Mouse (Mus musculus) limb, embryonic 15.5 days (tissue): ENCODE data around the gene Cep126. TPM values are rescaled to one million over a fixed set of nuclear protein-coding genes. Genes with fewer than 3 reads are reported as not detected.
A peak's percentile ranks its signal among the peaks of the same experiment; 100 is the strongest.

Source experiments
- ATAC-seq: fragments of 200-750 bp; cut with Nextera tagmentation; 2 replicates; pipeline ENCODE4 v1.8.0; 2017; ENCODE audit warnings: low read depth, moderate TSS enrichment; ENCODE audit not compliant: insufficient number of reproducible peaks, low FRiP score, low TSS enrichment
- H3K27ac ChIP-seq: fragments of 300-500 bp; sonication (generic); 2 replicates; pipeline ENCODE4 v1.5.1; 2015; ENCODE audit warnings: moderate library complexity, mild to moderate bottlenecking, inconsistent platforms
- H3K27me3 ChIP-seq: fragments of 300-500 bp; sonication (generic); 2 replicates; pipeline ENCODE4 v1.6.1; 2015; ENCODE audit warnings: inconsistent platforms
- H3K36me3 ChIP-seq: fragments of 300-500 bp; sonication (generic); 2 replicates; pipeline ENCODE4 v1.6.1; 2015; ENCODE audit warnings: inconsistent platforms
- H3K4me1 ChIP-seq: fragments of 300-500 bp; sonication (generic); 2 replicates; pipeline ENCODE4 v1.6.1; 2015; ENCODE audit warnings: inconsistent platforms
- H3K4me2 ChIP-seq: fragments of 300-500 bp; sonication (generic); 2 replicates; pipeline ENCODE4 v1.6.1; 2015; ENCODE audit warnings: mild to moderate bottlenecking, inconsistent platforms
- H3K4me3 ChIP-seq: fragments of 300-500 bp; sonication (generic); 2 replicates; pipeline ENCODE4 v1.5.1; 2015; ENCODE audit warnings: mild to moderate bottlenecking, inconsistent platforms
- H3K9ac ChIP-seq: fragments of 300-500 bp; sonication (generic); 2 replicates; pipeline ENCODE4 v1.6.1; 2015; ENCODE audit warnings: inconsistent platforms
- H3K9me3 ChIP-seq: fragments of 300-500 bp; sonication (generic); 2 replicates; pipeline ENCODE4 v1.6.1; 2016; ENCODE audit warnings: inconsistent platforms
- WGBS: fragments of 180-500 bp; shearing (Covaris S2); methylation state at CpG from one replicate; pipeline ENCODE4 v1.1.7; 2015; 5-methylcytosine and 5-hydroxymethylcytosine counted together
- polyA plus RNA-seq: library from polyadenylated mRNA; unstranded; fragments of >200 nt; fragmentation: Nextera tagmentation; extraction: Ambion mirVana; gene quantifications from 2 replicates; pipeline ENCODE4 v1.2.1, GENCODE M21; 2015

The Cep126 gene
- 1.3 TPM in 2 replicates for polyA plus RNA-seq

DNA sequence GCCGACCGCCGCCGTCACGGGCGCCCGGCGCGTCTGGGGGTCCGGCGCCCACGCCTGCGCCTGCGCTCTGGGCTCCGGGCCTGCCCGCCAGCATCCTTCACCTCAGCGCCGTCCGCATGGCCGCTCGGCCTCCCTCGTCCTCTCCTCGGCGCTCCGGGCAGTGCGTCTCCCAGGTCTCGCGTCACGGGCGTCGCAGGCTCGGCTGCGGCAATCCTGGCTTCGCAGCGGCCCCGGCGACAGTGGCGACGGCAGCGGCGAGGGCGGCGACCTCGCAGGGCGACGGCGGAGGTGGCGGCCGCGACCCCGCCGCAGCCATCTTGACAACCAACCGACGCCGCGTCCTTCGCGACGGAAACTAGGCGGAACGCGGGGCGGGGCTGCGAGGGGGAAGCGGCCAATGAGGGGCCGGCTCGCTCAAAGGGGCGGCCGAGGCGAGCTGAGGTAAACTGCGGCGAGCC is at the start of gene Cep126:
TSS of gene Cep126 (minus strand) at position 178 of the 458 bp plus-strand sequence.
- under 1% methylated on average over 59 of the region's 72 CpGs for WGBS
- peaks cover 4% of the 10 kb centered on the region; the same call in 1 of the 2 replicates for H3K4me1 ChIP-seq
- no peak within 1 kb of the TSS for H3K27ac ChIP-seq

DNA sequence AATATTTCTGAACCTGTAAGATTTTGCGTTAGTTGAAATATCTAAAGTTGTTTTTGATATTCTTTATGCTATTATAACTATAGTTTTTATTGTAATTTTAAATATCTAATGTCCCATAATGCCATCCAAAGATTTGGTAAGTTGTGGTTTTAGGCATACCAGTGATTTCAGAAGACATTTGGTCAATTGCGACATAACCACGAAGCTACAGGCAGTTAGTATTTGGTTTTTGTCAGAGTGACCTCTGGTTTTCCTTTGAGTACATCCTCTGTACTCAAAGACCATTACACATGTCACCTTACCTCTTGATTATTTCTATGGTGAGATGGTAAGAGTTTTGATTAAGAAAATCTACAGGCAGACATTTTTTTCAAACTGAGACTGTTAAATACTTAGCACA is 45.5 kb upstream of the Cep126 start:
- no peak overlapping the region for H3K4me2 ChIP-seq
- no peaks in the 10 kb centered on the region for H3K27me3 ChIP-seq
- no peak for ATAC-seq
- no peaks in the 10 kb centered on the region for H3K9me3 ChIP-seq
- H3K4me1 ChIP-seq, result no peaks in the 10 kb centered on the region
- no peak overlapping the region for H3K4me3 ChIP-seq
- H3K36me3 ChIP-seq, result no peaks in the 10 kb centered on the region
- WGBS, result 82% methylated on average over 3 of the region's 3 CpGs
- H3K27ac ChIP-seq, result no peak overlapping the region
- H3K9ac ChIP-seq, result no peak overlapping the region

More for the DNA sequence above, at the start of gene Cep126:
- H3K9ac ChIP-seq, result peak within 1 kb of the TSS; percentile 28; the same call in 1 of the 2 replicates
- no peaks in the 10 kb centered on the region for H3K9me3 ChIP-seq
- peak within 1 kb of the TSS; percentile 87 for H3K4me3 ChIP-seq
- no peaks in the 10 kb centered on the region for H3K36me3 ChIP-seq
- peak within 1 kb of the TSS; percentile 87 for H3K4me2 ChIP-seq
- H3K27me3 ChIP-seq, result no peaks in the 10 kb centered on the region
- ATAC-seq, result peak; percentile 88

GRCm38 (mm10) chr9:8177099-8177498 is 43.0 kb upstream of the Cep126 start:
- no peaks in the 10 kb centered on the region for H3K4me1 ChIP-seq

GRCm38 (mm10) chr9:8157011-8157410 is 22.9 kb upstream of the Cep126 start:
- 24% methylated on average over 2 of the region's 2 CpGs for WGBS
- H3K4me2 ChIP-seq, result no peak overlapping the region
- H3K9me3 ChIP-seq, result no peaks in the 10 kb centered on the region
- H3K27me3 ChIP-seq, result no peaks in the 10 kb centered on the region
- no peak overlapping the region for H3K27ac ChIP-seq
- H3K9ac ChIP-seq, result no peak overlapping the region
- H3K4me1 ChIP-seq, result no peaks in the 10 kb centered on the region
- ATAC-seq, result no peak
- H3K36me3 ChIP-seq, result no peaks in the 10 kb centered on the region
- H3K4me3 ChIP-seq, result no peak overlapping the region

More at GRCm38 (mm10) chr9:8177099-8177498, 43.0 kb upstream of the Cep126 start:
- Histone ChIP-seq H3K36me3 (no peaks in the 10 kb centered on the region), H3K9me3 (no peaks in the 10 kb centered on the region), H3K4me3 (no peak overlapping the region), H3K9ac (no peak overlapping the region), H3K4me2 (no peak overlapping the region), H3K27me3 (no peaks in the 10 kb centered on the region), H3K27ac (no peak overlapping the region)
- ATAC-seq, result no peak
- 76% methylated on average over 3 of the region's 3 CpGs for WGBS

DNA sequence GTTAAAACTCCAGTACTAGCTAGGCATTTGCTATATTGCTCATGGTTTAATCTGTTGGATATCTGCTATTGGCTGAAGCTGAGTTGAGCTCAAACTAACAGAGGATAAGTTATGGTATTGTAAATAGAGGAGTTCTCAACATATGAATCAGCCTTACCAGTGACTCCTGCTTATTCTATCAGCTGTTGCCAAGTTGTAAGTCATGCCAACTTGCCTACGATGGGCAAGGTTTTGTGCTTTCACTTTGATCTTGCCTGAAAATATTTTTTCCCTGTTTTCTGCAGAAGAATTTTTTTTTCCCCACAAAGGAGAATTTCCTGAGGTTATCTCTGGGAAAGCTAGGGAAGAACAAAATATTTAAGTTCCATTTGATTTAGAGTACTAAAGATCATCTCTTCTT is 5.4 kb upstream of the Cep126 start:
- no peak overlapping the region for H3K27ac ChIP-seq
- H3K4me3 ChIP-seq, result no peak overlapping the region
- 70% methylated on average over 1 of the region's 1 CpGs for WGBS
- no peaks in the 10 kb centered on the region for H3K27me3 ChIP-seq
- no peak overlapping the region for H3K9ac ChIP-seq
- H3K4me2 ChIP-seq, result no peak overlapping the region
- no peak for ATAC-seq
- H3K36me3 ChIP-seq, result no peaks in the 10 kb centered on the region
- H3K4me1 ChIP-seq, result peaks cover 3% of the 10 kb centered on the region; the same call in 1 of the 2 replicates
- no peaks in the 10 kb centered on the region for H3K9me3 ChIP-seq

GRCm38 (mm10) chr9:8133586-8134115 is 443 bp downstream of the Cep126 start:
- 2% methylated on average over 22 of the region's 22 CpGs for WGBS
- H3K4me2 ChIP-seq, result peak overlapping the region; percentile 87
- no peaks in the 10 kb centered on the region for H3K27me3 ChIP-seq
- peaks cover 4% of the 10 kb centered on the region; the same call in 1 of the 2 replicates for H3K4me1 ChIP-seq
- H3K9ac ChIP-seq, result peak overlapping the region; percentile 28; the same call in 1 of the 2 replicates
- H3K36me3 ChIP-seq, result no peaks in the 10 kb centered on the region
- 0 out of 2 replicates have a peak, but pooled peaks have one; percentile 35 for ATAC-seq
- H3K4me3 ChIP-seq, result peak overlapping the region; percentile 87
- H3K9me3 ChIP-seq, result no peaks in the 10 kb centered on the region
- no peak overlapping the region for H3K27ac ChIP-seq

DNA sequence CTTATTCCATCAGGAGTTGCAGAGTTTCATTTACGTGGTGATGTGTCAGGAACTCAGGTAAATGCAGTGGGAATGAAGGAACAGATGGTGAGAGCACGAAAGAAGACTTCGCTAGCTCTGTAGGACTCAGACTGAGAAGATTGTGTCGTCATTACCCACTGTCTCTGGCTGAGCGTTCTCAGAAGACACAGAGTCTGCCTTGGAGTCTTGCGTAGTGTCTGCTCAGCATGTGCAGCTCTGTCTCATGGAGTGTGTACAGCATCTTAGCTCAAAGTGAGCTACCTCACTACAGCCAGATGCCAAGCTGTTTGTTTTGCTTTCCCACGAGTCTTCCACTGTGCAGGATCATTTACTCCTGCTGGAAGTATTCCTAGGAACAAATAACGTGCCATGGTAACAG is 10.6 kb downstream of the Cep126 start:
- H3K27ac ChIP-seq, result no peak overlapping the region
- no peaks in the 10 kb centered on the region for H3K4me1 ChIP-seq
- no peak for ATAC-seq

DNA sequence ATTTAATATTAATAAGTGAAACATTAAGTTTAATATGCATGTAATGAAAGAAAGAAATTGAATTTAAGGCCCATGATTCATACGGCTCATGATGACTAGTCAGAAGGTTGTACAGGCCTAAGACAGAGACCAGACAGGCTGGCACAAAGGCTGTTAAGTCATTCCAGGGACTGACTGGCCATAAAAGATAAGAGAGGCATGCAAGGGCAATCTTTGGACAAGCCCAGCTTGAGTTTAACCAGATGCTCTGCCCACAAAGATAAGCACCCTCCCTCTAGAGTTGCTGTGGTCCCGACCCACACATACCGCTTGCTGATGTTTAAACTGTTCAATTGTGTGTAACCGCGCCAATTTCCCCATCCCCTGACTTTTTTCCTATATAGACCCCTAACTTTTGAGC is 19.6 kb downstream of the Cep126 start:
- WGBS, result 89% methylated on average over 5 of the region's 5 CpGs
- Histone ChIP-seq H3K4me2 (no peak overlapping the region), H3K9me3 (no peaks in the 10 kb centered on the region), H3K4me3 (no peak overlapping the region), H3K9ac (no peak overlapping the region), H3K36me3 (no peaks in the 10 kb centered on the region), H3K27me3 (no peaks in the 10 kb centered on the region), H3K27ac (no peak overlapping the region), H3K4me1 (no peaks in the 10 kb centered on the region)
- no peak for ATAC-seq

More for the DNA sequence above, 10.6 kb downstream of the Cep126 start:
- no peak overlapping the region for H3K4me2 ChIP-seq
- no peaks in the 10 kb centered on the region for H3K36me3 ChIP-seq
- no peak overlapping the region for H3K9ac ChIP-seq
- WGBS, result 74% methylated on average over 8 of the region's 8 CpGs
- no peaks in the 10 kb centered on the region for H3K27me3 ChIP-seq
- no peaks in the 10 kb centered on the region for H3K9me3 ChIP-seq
- no peak overlapping the region for H3K4me3 ChIP-seq

DNA sequence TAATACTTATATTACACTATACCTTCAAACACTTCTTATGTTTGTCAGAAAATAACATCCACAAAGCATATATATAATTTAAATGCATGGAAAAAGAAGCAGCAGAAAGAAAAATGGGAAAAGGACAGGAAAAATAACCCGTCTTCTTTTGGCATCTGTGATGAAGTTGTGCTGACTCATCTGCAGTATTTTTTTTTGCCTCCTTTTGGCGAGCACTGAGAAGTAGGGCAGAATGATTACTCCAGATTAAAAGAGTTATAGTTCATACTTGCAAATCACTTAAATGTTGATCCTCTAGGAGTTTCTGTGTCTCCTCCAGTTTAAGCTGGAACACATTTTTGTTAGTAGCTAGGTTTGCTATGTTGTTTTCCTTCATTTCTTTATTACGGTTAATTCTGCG is 31.0 kb downstream of the Cep126 start:
- Histone ChIP-seq H3K4me3 (no peak overlapping the region), H3K9me3 (no peaks in the 10 kb centered on the region), H3K27me3 (no peaks in the 10 kb centered on the region), H3K9ac (no peak overlapping the region), H3K27ac (no peak overlapping the region), H3K4me2 (no peak overlapping the region), H3K4me1 (no peaks in the 10 kb centered on the region), H3K36me3 (no peaks in the 10 kb centered on the region)
- no peak for ATAC-seq
- 85% methylated on average over 4 of the region's 4 CpGs for WGBS

- H3K36me3 ChIP-seq, result no peaks in the 10 kb centered on the region
- no peaks in the 10 kb centered on the region for H3K9me3 ChIP-seq
- H3K27me3 ChIP-seq, result no peaks in the 10 kb centered on the region
- WGBS, result 69% methylated on average over 6 of the region's 6 CpGs
- no peak overlapping the region for H3K4me3 ChIP-seq
- no peaks in the 10 kb centered on the region for H3K4me1 ChIP-seq
- no peak overlapping the region for H3K4me2 ChIP-seq
- no peak overlapping the region for H3K27ac ChIP-seq
- no peak for ATAC-seq
- no peak overlapping the region for H3K9ac ChIP-seq
Measured at GRCm38 (mm10) chr9:8100962-8101361, 33.1 kb downstream of the Cep126 start.

DNA sequence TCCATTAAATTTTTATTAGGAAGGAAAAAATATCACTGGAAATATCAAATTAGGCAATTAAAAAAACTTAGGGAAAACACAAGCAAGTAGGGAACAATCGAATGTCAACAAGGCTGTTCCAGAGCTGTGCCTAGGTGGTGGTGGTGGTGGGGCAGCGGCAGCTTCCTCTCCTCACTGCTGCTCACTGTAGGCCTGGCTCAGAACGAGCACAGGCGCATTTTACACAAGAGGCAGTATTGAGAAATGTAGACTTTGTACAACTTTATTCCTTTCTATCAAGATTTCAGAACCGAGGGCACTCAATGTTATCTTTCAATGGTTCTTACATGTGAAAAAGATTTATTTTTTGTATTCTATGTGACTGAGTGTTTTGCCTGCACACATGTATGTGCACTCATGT is 55.2 kb downstream of the Cep126 start:
- 82% methylated on average over 5 of the region's 5 CpGs for WGBS
- no peaks in the 10 kb centered on the region for H3K27me3 ChIP-seq
- H3K4me2 ChIP-seq, result no peak overlapping the region
- no peak for ATAC-seq
- H3K9me3 ChIP-seq, result no peaks in the 10 kb centered on the region
- no peaks in the 10 kb centered on the region for H3K36me3 ChIP-seq
- H3K9ac ChIP-seq, result no peak overlapping the region
- no peak overlapping the region for H3K27ac ChIP-seq
- no peak overlapping the region for H3K4me3 ChIP-seq
- H3K4me1 ChIP-seq, result no peaks in the 10 kb centered on the region

- Histone ChIP-seq H3K9me3 (no peaks in the 10 kb centered on the region), H3K4me3 (no peak overlapping the region), H3K27me3 (no peaks in the 10 kb centered on the region), H3K27ac (no peak overlapping the region), H3K36me3 (no peaks in the 10 kb centered on the region), H3K9ac (no peak overlapping the region), H3K4me1 (no peaks in the 10 kb centered on the region), H3K4me2 (no peak overlapping the region)
- no peak for ATAC-seq
Measured at GRCm38 (mm10) chr9:8074345-8074744, 59.7 kb downstream of the Cep126 start.
